ENCODE assay signal across 12 mouse cellular contexts in the genomic region with DNA sequence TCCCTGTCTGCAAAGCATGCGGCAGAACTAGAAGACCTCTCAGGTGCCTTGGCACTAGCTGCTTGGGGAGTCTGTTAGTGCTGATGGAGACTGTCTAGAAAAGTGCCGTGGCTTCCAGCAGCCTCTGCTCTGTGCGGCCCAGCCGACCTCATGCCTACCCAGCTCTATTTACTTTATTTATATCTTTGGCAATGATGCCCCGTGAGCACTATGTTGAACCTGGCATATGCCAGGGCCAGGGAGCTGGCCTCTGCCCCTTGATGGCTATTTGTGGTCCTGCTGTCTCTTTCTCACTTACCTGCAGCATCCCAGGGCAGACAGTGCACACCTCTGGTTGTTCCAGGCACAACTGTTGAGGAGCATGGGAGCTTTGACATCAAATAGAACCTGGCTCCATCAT. TPM values are rescaled to one million over a fixed set of nuclear protein-coding genes. Genes with fewer than 3 reads are reported as not detected.
"Had no signal": no experiment of that assay in that cellular context is flagged by ENCODE, and none has a peak within 500 bp of the region (broad histone marks: within the 10 kb centered on the region; RNA-seq: fewer than 3 reads in every experiment).

No protein-coding gene starts in this region.

- DNase-seq: liver, postnatal 0 days; lung, adult 2 months; lung, postnatal 14 days; lung, postnatal 36 days; right cerebral cortex, postnatal 14 days; spleen, adult 18-20 months; thymus, adult 18-20 months; thymus, postnatal 14 days; thymus, postnatal 36 days had no signal

RNA-seq across cellular contexts. Expression of a gene that starts 31.1 kb away (rescaled TPM):
- total RNA-seq: megakaryocyte progenitor cell, adult 5-6 weeks; monocyte, adult 5-6 weeks; neutrophil, adult 5-6 weeks had no signal
